Mouse (Mus musculus) gastrocnemius, postnatal 10 days (tissue): ENCODE measurements around the gene Magoh. TPM values are rescaled to one million over a fixed set of nuclear protein-coding genes. Genes with fewer than 3 reads are reported as not detected.

Experiments
- DNase-seq: peaks from one replicate; pipeline ENCODE4 v3.0.0; 2021; ENCODE audit warnings: mixed read lengths
- long read RNA-seq, 2 experiments: library from polyadenylated mRNA; stranded (forward); transcript quantifications; one replicate each; pipeline ENCODE4 v2.0.0; 2021
- total RNA-seq, 2 experiments: library from RNA; stranded (reverse); gene quantifications; 2 replicates each; pipeline ENCODE4 v1.2.3; 2021

Magoh gene
- 10 to 100 TPM; 38.6 to 41.3 TPM for total RNA-seq
- long read RNA-seq, experiment 1, transcript Magoh-201 (5 exons, 692 nt), result major isoform, 9 of 12 reads
- long read RNA-seq, experiment 1, partial matches to known transcripts, result 1 of 12 reads
- long read RNA-seq, experiment 1, other reads (novel, unspliced or antisense), result 1 of 12 reads
- long read RNA-seq, experiment 2, transcript Magoh-201 (5 exons, 692 nt), result major isoform, 5 of 5 reads
- long read RNA-seq, experiment 2, partial matches to known transcripts, result 0 of 5 reads
- long read RNA-seq, experiment 2, other reads (novel, unspliced or antisense), result 0 of 5 reads

GRCm38 (mm10) chr4:107879254-107880050, at the start of gene Magoh:
Gene Magoh, plus strand, starts transcription at chr4:107879755.
- DNase-seq, result peak; percentile 96

GRCm38 (mm10) chr4:107830189-107830588, 49.4 kb upstream of the Magoh start:
- no peak for DNase-seq

- no peak for DNase-seq
Observed at GRCm38 (mm10) chr4:107830821-107831221, 48.7 kb upstream of the Magoh start.

- DNase-seq, result no peak
Observed at GRCm38 (mm10) chr4:107831678-107832077, 47.9 kb upstream of the Magoh start.

- DNase-seq, result no peak
Observed at GRCm38 (mm10) chr4:107833525-107833924, 46.0 kb upstream of the Magoh start.

GRCm38 (mm10) chr4:107834643-107835314, 44.8 kb upstream of the Magoh start:
- DNase-seq, result no peak

- no peak for DNase-seq
Observed at GRCm38 (mm10) chr4:107835508-107835909, 44.0 kb upstream of the Magoh start.

GRCm38 (mm10) chr4:107836758-107837157, 42.8 kb upstream of the Magoh start:
- no peak for DNase-seq

- DNase-seq, result no peak
Observed at GRCm38 (mm10) chr4:107837910-107838309, 41.6 kb upstream of the Magoh start.

- no peak for DNase-seq
Observed at GRCm38 (mm10) chr4:107843687-107844086, 35.9 kb upstream of the Magoh start.

GRCm38 (mm10) chr4:107844971-107845370, 34.6 kb upstream of the Magoh start:
- DNase-seq, result peak; percentile 87

GRCm38 (mm10) chr4:107846795-107847194, 32.8 kb upstream of the Magoh start:
- DNase-seq, result no peak

- no peak for DNase-seq
Observed at GRCm38 (mm10) chr4:107848546-107848945, 31.0 kb upstream of the Magoh start.

- no peak for DNase-seq
Observed at GRCm38 (mm10) chr4:107849621-107850020, 29.9 kb upstream of the Magoh start.

- no peak for DNase-seq
Observed at GRCm38 (mm10) chr4:107850091-107850490, 29.5 kb upstream of the Magoh start.

GRCm38 (mm10) chr4:107853333-107853732, 26.2 kb upstream of the Magoh start:
- no peak for DNase-seq

GRCm38 (mm10) chr4:107853836-107854235, 25.7 kb upstream of the Magoh start:
- no peak for DNase-seq

GRCm38 (mm10) chr4:107856958-107857686, 22.4 kb upstream of the Magoh start:
- no peak for DNase-seq

- DNase-seq, result no peak
Observed at GRCm38 (mm10) chr4:107858995-107859394, 20.6 kb upstream of the Magoh start.

GRCm38 (mm10) chr4:107864866-107865265, 14.7 kb upstream of the Magoh start:
- no peak for DNase-seq

- no peak for DNase-seq
Observed at GRCm38 (mm10) chr4:107881631-107882030, 2.1 kb downstream of the Magoh start.

GRCm38 (mm10) chr4:107886371-107886770, 6.8 kb downstream of the Magoh start:
- no peak for DNase-seq
